Mouse (Mus musculus) ES-Bruce4 (cell line): ENCODE data around the gene Rassf4. TPM values are rescaled to one million over a fixed set of nuclear protein-coding genes. Genes with fewer than 3 reads are reported as not detected.

Source experiments
- H3K27ac ChIP-seq: 2 replicates; pipeline ENCODE4 v1.5.1; 2012; ENCODE audit warnings: low read length, inconsistent platforms; ENCODE audit not compliant: insufficient read depth
- H3K27me3 ChIP-seq: 2 replicates; pipeline ENCODE4 v1.6.1; 2012; ENCODE audit warnings: mild to moderate bottlenecking, low read length, inconsistent platforms; ENCODE audit not compliant: control insufficient read depth, poor library complexity, insufficient read depth, severe bottlenecking
- H3K36me3 ChIP-seq: 2 replicates; pipeline ENCODE4 v1.6.1; 2012; ENCODE audit warnings: inconsistent platforms, mild to moderate bottlenecking, low read length, moderate library complexity; ENCODE audit not compliant: control insufficient read depth, poor library complexity, insufficient read depth, severe bottlenecking
- H3K4me1 ChIP-seq: one replicate; pipeline ENCODE4 v1.8.1; 2011; ENCODE audit warnings: low read length; ENCODE audit not compliant: control insufficient read depth, insufficient read depth
- H3K4me3 ChIP-seq: 2 replicates; pipeline ENCODE4 v1.5.1; 2011; ENCODE audit warnings: low read depth, mild to moderate bottlenecking, low read length
- H3K9ac ChIP-seq: 2 replicates; pipeline ENCODE4 v1.6.1; 2012; ENCODE audit warnings: low read depth, mild to moderate bottlenecking, inconsistent platforms; ENCODE audit not compliant: poor library complexity, severe bottlenecking
- H3K9me3 ChIP-seq: replicated peaks from 2 replicates; pipeline ENCODE4 v1.6.1; 2012; ENCODE audit warnings: mild to moderate bottlenecking, low read length, inconsistent platforms; ENCODE audit not compliant: control insufficient read depth, poor library complexity, insufficient read depth, severe bottlenecking
- CTCF ChIP-seq: IDR thresholded peaks from one replicate; pipeline ENCODE4 v1.8.1; 2011; ENCODE audit warnings: low read depth, low read length
- EP300 ChIP-seq: IDR thresholded peaks from 2 replicates; pipeline ENCODE4 v1.6.1; 2011; ENCODE audit warnings: low read depth, low read length; ENCODE audit not compliant: insufficient read depth
- POLR2A ChIP-seq: IDR thresholded peaks from one replicate; pipeline ENCODE4 v1.8.1; 2011; ENCODE audit warnings: low read length; ENCODE audit not compliant: insufficient read depth
- polyA plus RNA-seq: library from polyadenylated mRNA; stranded (reverse); fragments of >200 nt; gene quantifications from 2 replicates; pipeline ENCODE4 v1.2.4, GENCODE M21; 2011; ENCODE audit warnings: low read depth; ENCODE audit not compliant: missing spikeins, insufficient read depth, insufficient read length

Gene Rassf4
- polyA plus RNA-seq, 1 experiment, result 4.1 TPM

DNA sequence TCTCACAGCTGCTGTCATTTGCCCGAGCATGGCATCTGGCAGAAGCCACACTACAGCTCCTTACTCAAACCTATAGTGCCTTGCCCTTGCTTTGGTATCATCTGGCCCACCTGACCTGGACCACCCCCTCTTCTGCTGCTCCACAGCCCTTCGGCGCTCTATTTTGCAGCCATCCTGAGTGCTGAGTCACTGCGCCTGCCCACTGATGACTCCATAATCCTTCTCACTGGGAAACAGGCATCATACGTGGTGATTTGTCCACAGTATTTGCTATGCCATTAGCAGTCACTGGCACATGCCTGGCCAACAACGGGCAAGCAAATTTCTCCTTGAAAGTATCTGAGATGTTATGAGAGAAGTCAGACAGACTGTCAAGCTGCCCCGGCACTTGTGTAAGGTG lies 23.9 kb downstream of the Rassf4 start:
- H3K4me1 ChIP-seq, result no peaks in the 10 kb centered on the region
- H3K9ac ChIP-seq, result no peak overlapping the region
- no peaks in the 10 kb centered on the region for H3K36me3 ChIP-seq
- no peaks in the 10 kb centered on the region for H3K27me3 ChIP-seq
- no peak overlapping the region for H3K27ac ChIP-seq
- no peak for TF ChIP-seq CTCF
- no peak for TF ChIP-seq EP300
- H3K9me3 ChIP-seq, result no peaks in the 10 kb centered on the region
- no peak overlapping the region for H3K4me3 ChIP-seq

DNA sequence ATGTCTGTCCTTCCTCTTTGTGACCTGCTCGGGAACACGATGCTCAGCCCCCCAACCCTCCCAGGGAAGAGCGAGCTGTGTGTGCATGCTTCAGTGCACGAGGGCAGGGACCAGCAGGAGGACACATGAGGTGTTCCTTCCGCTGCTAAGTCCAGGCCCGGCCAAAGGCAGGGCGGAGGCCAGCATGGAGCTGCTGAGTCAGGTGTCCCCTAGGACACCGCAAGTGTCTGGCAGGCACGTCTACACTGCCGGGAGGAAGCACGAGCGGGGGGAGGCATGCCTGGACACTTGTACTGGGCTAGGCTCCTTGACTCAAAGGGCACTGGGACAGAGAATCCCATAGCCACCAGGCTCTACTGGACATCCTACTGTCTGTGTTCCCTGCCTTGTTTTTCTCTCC lies 26.0 kb downstream of the Rassf4 start:
- H3K4me1 ChIP-seq, result no peaks in the 10 kb centered on the region
- no peaks in the 10 kb centered on the region for H3K36me3 ChIP-seq
- H3K9ac ChIP-seq, result no peak overlapping the region
- no peak for TF ChIP-seq POLR2A
- TF ChIP-seq CTCF, result no peak
- no peak for TF ChIP-seq EP300
- no peaks in the 10 kb centered on the region for H3K27me3 ChIP-seq
- no peak overlapping the region for H3K27ac ChIP-seq
- H3K9me3 ChIP-seq, result no peaks in the 10 kb centered on the region
- H3K4me3 ChIP-seq, result no peak overlapping the region

DNA sequence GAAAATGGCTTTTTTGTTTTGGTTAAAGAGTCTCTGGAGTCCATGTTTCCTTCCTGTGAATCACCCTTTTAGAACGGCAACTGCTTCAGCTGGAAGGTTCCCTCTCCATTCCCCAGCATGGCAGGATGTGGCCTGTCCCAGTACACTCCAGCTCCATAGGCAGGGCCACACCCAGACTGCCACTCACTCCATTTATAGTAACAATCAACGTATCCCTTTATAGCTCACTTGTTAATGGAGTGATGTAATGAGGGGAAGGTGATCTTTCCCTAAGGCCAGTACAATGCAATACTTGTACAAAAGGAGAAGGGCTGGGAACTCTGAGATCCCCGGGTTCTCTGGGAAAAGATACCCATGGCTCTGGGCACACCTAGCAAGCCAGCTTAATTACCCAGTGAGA lies 29.4 kb downstream of the Rassf4 start:
- Histone ChIP-seq H3K9me3 (no peaks in the 10 kb centered on the region), H3K27me3 (no peaks in the 10 kb centered on the region), H3K27ac (no peak overlapping the region), H3K4me1 (no peaks in the 10 kb centered on the region), H3K9ac (no peak overlapping the region), H3K36me3 (no peaks in the 10 kb centered on the region), H3K4me3 (no peak overlapping the region)
- TF ChIP-seq CTCF (no peak), EP300 (no peak), POLR2A (no peak)

DNA sequence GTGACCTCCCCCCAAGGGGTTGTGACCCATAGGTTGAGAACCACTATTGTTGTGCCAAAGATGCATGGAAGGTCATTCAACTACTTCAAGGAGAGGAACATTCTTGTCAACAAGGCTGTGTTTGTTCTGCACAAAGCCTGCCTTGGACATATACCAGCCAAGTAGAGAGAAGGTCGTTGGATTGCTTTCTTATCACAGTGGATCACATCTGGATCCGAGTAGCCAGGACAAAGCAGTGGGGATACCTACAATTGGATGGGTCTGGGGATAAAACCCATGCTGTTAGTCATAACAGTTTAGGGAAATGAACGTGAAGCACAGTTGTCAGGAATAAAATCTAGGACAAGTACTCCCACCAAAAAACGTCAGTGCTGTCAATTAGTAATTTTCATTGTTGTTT lies 29.9 kb downstream of the Rassf4 start:
- no peaks in the 10 kb centered on the region for H3K9me3 ChIP-seq
- no peaks in the 10 kb centered on the region for H3K4me1 ChIP-seq
- no peak for TF ChIP-seq EP300
- no peak for TF ChIP-seq POLR2A
- TF ChIP-seq CTCF, result no peak
- no peaks in the 10 kb centered on the region for H3K36me3 ChIP-seq
- no peak overlapping the region for H3K9ac ChIP-seq
- no peak overlapping the region for H3K4me3 ChIP-seq
- no peak overlapping the region for H3K27ac ChIP-seq
- no peaks in the 10 kb centered on the region for H3K27me3 ChIP-seq

DNA sequence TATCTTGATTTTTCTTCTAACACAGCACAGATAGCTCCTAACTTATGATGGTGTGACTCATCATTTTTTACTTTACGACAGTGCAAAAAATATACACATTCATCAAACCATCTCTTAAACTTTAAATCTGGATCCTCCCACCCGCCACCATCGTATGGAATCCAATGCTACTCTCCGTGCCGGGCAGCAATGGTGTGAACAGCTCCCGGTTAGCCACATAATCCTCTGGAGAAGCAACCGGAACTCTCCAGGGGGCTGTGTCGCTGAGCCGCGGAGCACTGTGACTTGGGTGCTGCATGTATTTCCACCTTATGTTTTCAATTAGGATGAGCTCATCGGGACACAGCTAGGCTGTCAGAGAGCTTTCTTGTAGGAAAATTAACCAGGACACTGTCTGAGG lies 30.8 kb downstream of the Rassf4 start:
- TF ChIP-seq POLR2A, result no peak
- TF ChIP-seq CTCF, result no peak
- no peak for TF ChIP-seq EP300
- no peak overlapping the region for H3K4me3 ChIP-seq
- H3K9ac ChIP-seq, result no peak overlapping the region
- H3K4me1 ChIP-seq, result no peaks in the 10 kb centered on the region
- H3K9me3 ChIP-seq, result no peaks in the 10 kb centered on the region
- H3K27ac ChIP-seq, result no peak overlapping the region
- no peaks in the 10 kb centered on the region for H3K27me3 ChIP-seq
- H3K36me3 ChIP-seq, result no peaks in the 10 kb centered on the region

DNA sequence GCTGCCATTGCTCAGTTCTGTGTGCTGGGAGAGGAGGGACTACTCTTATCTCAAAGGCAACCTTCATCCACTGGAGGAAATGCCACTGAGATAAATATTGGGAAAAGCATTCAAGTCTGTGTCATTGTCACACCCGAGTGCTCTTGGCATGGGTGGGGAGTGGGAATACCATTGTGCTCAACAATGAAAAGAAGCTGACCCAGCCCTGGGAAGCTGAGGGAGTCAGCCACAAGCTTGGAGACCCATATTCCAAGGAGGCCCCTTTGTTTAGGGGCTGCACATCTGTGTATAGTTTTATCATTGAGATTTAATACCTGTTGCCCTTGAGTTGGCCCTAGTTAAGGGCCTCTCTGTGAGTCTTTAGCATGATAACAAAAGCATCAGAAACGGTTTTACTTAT lies 34.1 kb downstream of the Rassf4 start:
- Histone ChIP-seq H3K4me1 (no peaks in the 10 kb centered on the region), H3K4me3 (no peak overlapping the region), H3K36me3 (no peaks in the 10 kb centered on the region), H3K9me3 (no peaks in the 10 kb centered on the region), H3K27ac (no peak overlapping the region), H3K9ac (no peak overlapping the region), H3K27me3 (no peaks in the 10 kb centered on the region)
- TF ChIP-seq CTCF (no peak), POLR2A (no peak), EP300 (no peak)

DNA sequence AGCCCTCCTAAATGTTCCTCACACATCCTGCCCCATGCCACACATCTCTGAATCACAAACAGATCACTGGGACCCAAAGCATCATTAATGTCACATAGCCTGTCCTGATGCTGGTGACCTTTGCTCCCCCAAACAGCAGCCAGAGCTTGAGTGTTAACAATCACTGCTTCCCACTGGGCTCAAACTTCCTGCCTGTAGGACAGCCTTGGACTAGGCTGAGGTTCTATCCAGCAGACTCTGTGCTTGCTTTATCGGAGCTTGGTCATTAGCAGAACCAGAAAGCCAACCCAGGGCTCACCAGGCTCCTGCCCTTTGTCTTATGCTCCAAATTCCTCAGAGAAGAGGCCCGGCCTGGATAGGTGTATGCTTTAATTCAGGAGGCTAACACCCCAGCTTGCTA lies 34.9 kb downstream of the Rassf4 start:
- no peaks in the 10 kb centered on the region for H3K9me3 ChIP-seq
- H3K9ac ChIP-seq, result no peak overlapping the region
- H3K36me3 ChIP-seq, result no peaks in the 10 kb centered on the region
- H3K4me1 ChIP-seq, result no peaks in the 10 kb centered on the region
- no peak overlapping the region for H3K27ac ChIP-seq
- no peak for TF ChIP-seq CTCF
- no peak for TF ChIP-seq POLR2A
- no peak for TF ChIP-seq EP300
- no peak overlapping the region for H3K4me3 ChIP-seq
- no peaks in the 10 kb centered on the region for H3K27me3 ChIP-seq
